Mouse (Mus musculus): Measurements from ENCODE around the gene Tead3. TPM values are rescaled to one million over a fixed set of nuclear protein-coding genes. Genes with fewer than 3 reads are reported as not detected.
"Not testable (repeated sequence)": the region's sequence is repeated elsewhere in the genome, so short reads cannot be mapped to it uniquely, and the experiment has no call there.

Tead3 gene
- polyA plus RNA-seq, 1 experiment from 2014 or later, result 11.0 TPM

DNA sequence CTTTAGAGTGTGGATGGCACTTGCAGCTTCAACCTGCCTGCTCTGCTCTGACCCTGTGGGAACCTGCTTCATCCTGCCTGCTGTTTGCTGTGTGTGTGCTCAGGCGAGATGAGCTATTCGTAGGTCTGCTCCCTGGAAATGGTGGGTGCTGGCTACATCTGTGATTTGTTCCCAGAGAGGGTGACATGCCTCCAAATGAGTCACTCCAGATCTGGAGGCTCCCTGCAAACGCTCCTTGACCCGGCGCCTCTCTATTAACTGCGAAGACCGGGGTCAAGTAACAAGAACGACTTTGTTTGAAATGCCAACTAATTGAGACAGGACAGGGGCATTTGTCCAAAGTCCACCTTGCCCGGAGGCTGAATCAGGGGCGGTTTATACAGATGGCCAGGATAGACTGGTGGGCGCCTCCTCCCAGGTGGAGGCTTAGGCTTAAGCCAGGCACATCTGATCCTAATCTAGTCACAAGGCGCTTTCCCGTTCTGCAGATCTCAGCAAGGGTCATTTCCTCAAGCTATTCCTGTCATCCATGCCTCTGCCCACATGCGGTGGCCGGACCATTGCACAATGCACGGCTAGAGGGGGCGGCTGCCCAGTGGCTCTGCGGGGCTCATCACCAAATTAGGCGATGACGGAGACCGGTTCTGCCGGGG lies 22.8 kb downstream of the Tead3 start:
- WGBS, result 5% methylated on average over 22 of the region's 22 CpGs
- Histone ChIP-seq H3K27ac (peak overlapping the region; percentile 97), H3K36me3 (peaks cover 61% of the 10 kb centered on the region), H3K9me3 (replicated peaks) (no peaks in the 10 kb centered on the region), H3K4me3 (replicated peaks) (peak overlapping the region; percentile 91), H3K27me3 (no peaks in the 10 kb centered on the region), H3K4me2 (peak overlapping the region; percentile 91), H3K4me1 (peaks cover 43% of the 10 kb centered on the region), H3K9ac (peak overlapping the region; percentile 36)
- peak; percentile 30 for ATAC-seq (replicated peaks; ENCODE audit: low FRiP score)

DNA sequence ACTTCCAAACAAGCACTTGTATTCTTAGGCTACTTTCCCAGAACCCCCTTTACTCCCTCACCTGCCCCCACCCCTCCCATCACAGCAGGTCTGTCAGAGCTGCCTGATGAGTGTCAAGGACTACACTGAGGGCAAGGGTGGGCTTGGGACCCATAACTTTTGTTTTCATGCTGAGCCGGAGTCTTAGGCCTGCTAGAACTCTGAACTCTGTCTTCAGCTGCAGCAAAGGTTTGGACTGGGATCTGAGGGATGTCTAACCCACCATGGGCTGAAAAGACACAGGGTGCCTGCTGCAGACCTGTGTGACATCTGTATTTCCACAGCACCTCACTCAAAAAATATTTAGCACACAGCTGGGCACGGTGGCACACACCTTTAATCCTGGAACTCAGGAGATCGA lies 23.7 kb downstream of the Tead3 start:
- H3K4me3 ChIP-seq (replicated peaks), result no peak overlapping the region
- no peak for ATAC-seq (replicated peaks; ENCODE audit: low FRiP score)
- H3K27ac ChIP-seq, result peak overlapping the region; percentile 97
- peaks cover 61% of the 10 kb centered on the region for H3K36me3 ChIP-seq
- 81% methylated on average over 3 of the region's 3 CpGs for WGBS
- H3K4me2 ChIP-seq, result 0 out of 2 replicates have a peak overlapping the region, but pooled peaks have one; percentile 91
- no peaks in the 10 kb centered on the region for H3K27me3 ChIP-seq
- H3K4me1 ChIP-seq, result peaks cover 34% of the 10 kb centered on the region
- peak overlapping the region; percentile 36; the same call in 1 of the 2 replicates for H3K9ac ChIP-seq
- no peaks in the 10 kb centered on the region for H3K9me3 ChIP-seq (replicated peaks)

DNA sequence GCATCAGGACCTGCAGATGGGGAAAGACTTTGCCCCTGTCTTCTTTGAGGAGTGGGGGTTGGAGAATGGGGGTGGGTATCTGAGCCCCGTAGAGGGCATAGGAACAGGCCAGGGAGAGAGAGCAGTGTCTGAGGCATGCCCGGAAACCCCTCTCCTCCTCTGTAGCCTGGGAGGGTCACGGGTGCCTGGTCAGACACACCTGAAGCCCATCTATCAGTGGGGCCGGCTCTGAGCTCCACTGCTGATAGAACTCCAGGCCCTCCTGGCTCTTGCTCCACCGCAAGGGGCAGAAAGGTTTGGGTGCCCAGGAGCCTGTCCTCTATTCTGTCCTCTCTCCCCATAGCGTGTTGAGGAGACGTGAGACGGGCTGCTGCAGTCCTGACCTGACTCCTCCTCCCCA lies 24.9 kb downstream of the Tead3 start:
- Histone ChIP-seq H3K27me3 (no peaks in the 10 kb centered on the region), H3K9ac (no peak overlapping the region), H3K27ac (no peak overlapping the region), H3K4me2 (no peak overlapping the region), H3K4me1 (peaks cover 23% of the 10 kb centered on the region), H3K9me3 (replicated peaks) (no peaks in the 10 kb centered on the region), H3K36me3 (peaks cover 62% of the 10 kb centered on the region), H3K4me3 (replicated peaks) (no peak overlapping the region)
- 83% methylated on average over 8 of the region's 8 CpGs for WGBS
- ATAC-seq (replicated peaks; ENCODE audit: low FRiP score), result no peak

DNA sequence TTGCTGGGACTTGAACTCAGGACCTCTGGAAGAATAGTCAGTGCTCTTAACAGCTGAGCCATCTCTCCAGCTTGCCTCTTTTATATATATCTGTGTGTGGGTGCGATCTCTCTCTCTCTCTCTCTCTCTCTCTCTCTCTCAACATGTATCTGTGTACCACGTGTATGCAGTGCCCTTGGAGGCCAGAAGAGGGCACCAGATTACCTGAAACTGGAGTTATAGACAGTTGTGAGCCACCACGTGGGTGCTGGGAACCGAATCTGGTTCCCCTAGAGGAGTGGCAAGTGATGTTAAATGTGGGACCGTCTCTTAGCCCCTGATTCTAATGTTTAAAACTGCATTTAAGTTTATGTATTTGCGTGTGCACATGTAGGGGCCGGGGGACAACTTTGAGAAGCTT lies 26.2 kb downstream of the Tead3 start:
- not testable (repeated sequence) for H3K4me3 ChIP-seq (replicated peaks); H3K9ac ChIP-seq; H3K27me3 ChIP-seq; H3K9me3 ChIP-seq (replicated peaks); H3K4me2 ChIP-seq; H3K27ac ChIP-seq; ATAC-seq (replicated peaks; ENCODE audit: low FRiP score)
- Histone ChIP-seq H3K4me1 (peaks cover 15% of the 10 kb centered on the region), H3K36me3 (peaks cover 62% of the 10 kb centered on the region)
- WGBS, result 96% methylated on average over 7 of the region's 7 CpGs

DNA sequence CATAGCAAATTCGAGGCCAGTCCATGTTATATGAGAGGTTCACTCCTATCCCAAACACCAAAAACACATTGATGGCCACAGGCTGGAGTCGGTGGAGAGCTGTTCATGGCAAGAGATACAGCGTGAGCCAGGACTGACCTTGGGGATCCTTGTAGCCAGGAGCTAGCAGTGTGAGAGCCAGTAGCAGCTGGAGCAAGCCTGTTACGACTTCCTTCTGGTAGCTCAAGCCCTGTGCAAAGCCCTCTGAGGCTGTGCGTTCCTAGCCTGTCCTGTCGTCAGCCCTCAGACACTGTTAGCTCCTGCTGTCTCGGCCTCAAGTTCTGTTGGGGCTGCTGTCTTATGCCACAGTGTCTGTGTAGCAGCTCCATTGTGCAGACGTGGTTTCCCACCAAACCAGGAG lies 26.8 kb downstream of the Tead3 start:
- ATAC-seq (replicated peaks; ENCODE audit: low FRiP score), result no peak
- Histone ChIP-seq H3K9me3 (replicated peaks) (no peaks in the 10 kb centered on the region), H3K27me3 (no peaks in the 10 kb centered on the region), H3K27ac (no peak overlapping the region), H3K36me3 (peaks cover 66% of the 10 kb centered on the region), H3K4me3 (replicated peaks) (no peak overlapping the region), H3K9ac (no peak overlapping the region), H3K4me2 (no peak overlapping the region), H3K4me1 (peaks cover 14% of the 10 kb centered on the region)
- WGBS, result 94% methylated on average over 8 of the region's 8 CpGs

DNA sequence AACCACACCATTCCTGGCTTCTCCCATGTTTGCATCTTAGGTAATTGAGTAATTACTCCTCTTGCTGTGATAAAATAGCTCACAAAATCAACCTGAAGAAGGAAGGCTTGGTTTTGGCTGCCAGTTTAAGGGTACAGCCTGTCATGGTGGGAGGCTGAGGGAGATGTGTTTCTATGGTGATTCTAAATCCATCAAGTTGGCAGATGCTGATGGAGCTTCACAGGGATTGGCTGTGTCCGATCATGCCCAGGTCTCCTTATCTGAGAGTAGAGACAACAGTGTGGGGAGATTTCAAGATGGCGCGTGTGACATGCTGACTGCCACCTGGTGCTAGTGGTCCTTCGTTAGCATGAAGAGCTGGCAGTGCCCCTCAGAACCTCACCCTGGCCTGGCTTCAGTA lies 28.9 kb downstream of the Tead3 start:
- H3K4me2 ChIP-seq, result no peak overlapping the region
- no peak for ATAC-seq (replicated peaks; ENCODE audit: low FRiP score)
- no peaks in the 10 kb centered on the region for H3K9me3 ChIP-seq (replicated peaks)
- no peak overlapping the region for H3K4me3 ChIP-seq (replicated peaks)
- H3K4me1 ChIP-seq, result no peaks in the 10 kb centered on the region
- no peak overlapping the region for H3K27ac ChIP-seq
- H3K9ac ChIP-seq, result no peak overlapping the region
- 97% methylated on average over 4 of the region's 4 CpGs for WGBS
- H3K27me3 ChIP-seq, result no peaks in the 10 kb centered on the region
- H3K36me3 ChIP-seq, result peaks cover 87% of the 10 kb centered on the region

DNA sequence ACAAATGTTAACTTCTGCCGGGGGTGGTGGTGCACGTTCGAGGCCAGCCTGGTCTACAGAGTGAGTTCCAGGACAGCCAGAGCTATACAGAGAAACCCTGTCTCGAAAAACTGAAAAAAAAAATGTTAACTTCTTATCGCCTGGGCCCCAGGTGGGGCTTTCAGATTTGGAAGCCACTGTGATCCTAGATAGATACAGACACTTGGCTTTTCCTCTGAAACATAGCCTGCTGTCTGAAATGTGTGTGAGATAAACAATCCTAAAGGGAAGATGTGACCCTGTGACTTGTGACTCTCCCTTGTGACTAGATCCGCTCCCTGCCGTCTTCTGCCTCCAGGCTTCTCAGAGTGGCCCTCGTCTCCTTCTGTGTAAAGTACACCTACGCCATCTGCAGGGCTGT lies 32.9 kb downstream of the Tead3 start:
- Histone ChIP-seq H3K4me2 (no peak overlapping the region), H3K9ac (no peak overlapping the region), H3K27me3 (no peaks in the 10 kb centered on the region), H3K4me1 (peaks cover 21% of the 10 kb centered on the region), H3K4me3 (replicated peaks) (no peak overlapping the region), H3K9me3 (replicated peaks) (no peaks in the 10 kb centered on the region), H3K36me3 (peaks cover 72% of the 10 kb centered on the region), H3K27ac (no peak overlapping the region)
- WGBS, result 83% methylated on average over 9 of the region's 9 CpGs
- ATAC-seq (replicated peaks; ENCODE audit: low FRiP score), result no peak

DNA sequence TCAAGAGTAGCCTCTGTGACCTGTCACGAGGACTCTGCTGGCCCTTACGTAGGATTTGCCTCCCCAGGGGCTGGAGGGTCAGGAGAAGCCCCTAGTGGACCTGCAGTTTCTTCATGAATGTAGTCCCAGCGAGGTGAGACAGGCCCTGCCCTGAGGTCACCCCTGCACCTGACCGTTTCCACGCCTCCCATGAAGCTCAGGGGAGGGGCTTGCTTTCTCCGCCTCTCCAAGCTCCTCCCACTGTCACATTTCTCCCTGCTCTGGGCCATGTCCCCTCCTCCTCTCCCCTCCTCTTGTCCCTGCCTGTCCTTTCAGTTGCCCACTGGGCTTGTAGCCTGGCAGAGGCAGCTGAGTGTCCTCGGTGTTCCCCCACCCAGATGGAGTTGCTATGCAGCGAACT lies 33.5 kb downstream of the Tead3 start:
- Histone ChIP-seq H3K27me3 (no peaks in the 10 kb centered on the region), H3K36me3 (peaks cover 66% of the 10 kb centered on the region), H3K4me2 (no peak overlapping the region), H3K4me1 (peaks cover 28% of the 10 kb centered on the region), H3K9ac (no peak overlapping the region), H3K4me3 (replicated peaks) (no peak overlapping the region), H3K9me3 (replicated peaks) (no peaks in the 10 kb centered on the region), H3K27ac (no peak overlapping the region)
- no peak for ATAC-seq (replicated peaks; ENCODE audit: low FRiP score)
- 62% methylated on average over 8 of the region's 8 CpGs for WGBS

DNA sequence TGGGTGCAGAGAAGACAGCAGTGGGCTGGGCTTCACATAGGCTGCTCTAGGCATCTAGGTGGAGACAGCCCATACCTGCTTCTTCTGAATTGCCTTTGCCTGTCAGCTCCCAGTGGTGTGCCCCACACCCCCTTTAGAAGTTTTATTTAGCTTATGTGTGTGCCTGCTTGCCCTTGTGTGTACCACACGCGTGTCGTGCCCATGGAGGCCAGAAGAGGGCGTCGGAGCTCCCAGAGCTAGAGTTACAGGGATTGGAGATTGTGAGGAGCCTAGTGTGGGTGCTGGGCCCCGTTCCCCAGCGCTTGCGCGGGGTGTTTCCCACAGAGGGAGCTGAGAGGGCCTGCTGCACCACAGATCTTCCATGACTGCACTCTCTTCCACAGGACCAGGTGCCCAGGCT lies 34.1 kb downstream of the Tead3 start:
- H3K27me3 ChIP-seq, result no peaks in the 10 kb centered on the region
- no peak overlapping the region for H3K9ac ChIP-seq
- no peak overlapping the region for H3K27ac ChIP-seq
- no peaks in the 10 kb centered on the region for H3K9me3 ChIP-seq (replicated peaks)
- H3K4me1 ChIP-seq, result peaks cover 32% of the 10 kb centered on the region
- no peak for ATAC-seq (replicated peaks; ENCODE audit: low FRiP score)
- WGBS, result 95% methylated on average over 9 of the region's 9 CpGs
- no peak overlapping the region for H3K4me2 ChIP-seq
- H3K4me3 ChIP-seq (replicated peaks), result no peak overlapping the region
- peaks cover 60% of the 10 kb centered on the region for H3K36me3 ChIP-seq

DNA sequence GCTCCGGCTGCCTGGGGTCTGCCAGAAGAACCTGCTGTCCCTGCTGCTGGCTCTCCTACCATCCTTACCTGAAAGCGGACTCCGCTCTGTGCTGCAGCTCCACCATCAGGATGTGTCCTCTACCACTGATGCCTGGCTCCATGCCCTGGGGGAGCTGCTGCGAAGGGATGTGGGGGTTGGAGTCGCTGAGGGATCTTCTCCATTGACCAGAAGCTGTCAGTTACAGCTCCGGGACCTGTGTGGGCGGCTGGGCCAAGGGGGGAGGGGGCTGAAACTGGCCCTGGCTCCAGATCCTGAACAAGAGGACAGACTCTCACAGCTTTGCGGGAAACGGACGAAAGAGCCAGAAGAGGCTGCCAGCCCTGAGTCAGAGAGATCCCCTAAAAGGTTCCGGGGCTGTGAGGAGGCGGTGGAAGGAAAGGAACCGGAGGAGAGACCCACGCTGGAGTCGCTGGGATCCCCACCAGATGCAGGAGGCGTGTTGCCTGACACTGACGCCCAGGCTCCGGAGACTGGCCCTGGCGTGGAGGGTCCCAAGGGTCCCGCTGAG lies 34.9 kb downstream of the Tead3 start:
- Histone ChIP-seq H3K4me3 (replicated peaks) (no peak overlapping the region), H3K4me2 (no peak overlapping the region), H3K4me1 (peaks cover 34% of the 10 kb centered on the region), H3K36me3 (peaks cover 53% of the 10 kb centered on the region), H3K9me3 (replicated peaks) (no peaks in the 10 kb centered on the region), H3K27me3 (no peaks in the 10 kb centered on the region), H3K9ac (no peak overlapping the region), H3K27ac (no peak overlapping the region)
- no peak for ATAC-seq (replicated peaks; ENCODE audit: low FRiP score)
- WGBS, result 79% methylated on average over 20 of the region's 20 CpGs

DNA sequence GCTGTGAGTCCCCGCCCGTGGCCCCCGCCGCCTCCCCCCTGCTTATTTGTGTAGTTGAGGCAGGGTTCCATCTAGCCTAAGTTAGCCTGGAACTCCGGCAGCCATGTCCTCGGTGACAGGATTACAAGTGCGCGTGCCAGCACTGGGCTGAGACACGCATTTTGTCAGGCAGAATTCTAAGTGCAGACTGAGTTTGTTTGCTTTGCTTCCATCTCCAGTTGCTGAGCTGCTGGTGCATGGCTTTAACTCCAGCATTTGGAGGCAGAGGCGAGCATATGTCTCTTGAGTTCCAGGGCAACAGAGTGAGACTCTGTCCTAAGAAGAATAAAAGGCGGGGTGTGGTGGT lies 36.8 kb downstream of the Tead3 start:
- peaks cover 37% of the 10 kb centered on the region for H3K36me3 ChIP-seq
- no peaks in the 10 kb centered on the region for H3K9me3 ChIP-seq (replicated peaks)
- peak overlapping the region; percentile 95 for H3K27ac ChIP-seq
- H3K4me3 ChIP-seq (replicated peaks), result peak overlapping the region; percentile 90
- no peaks in the 10 kb centered on the region for H3K27me3 ChIP-seq
- 1% methylated on average over 11 of the region's 11 CpGs for WGBS
- H3K4me1 ChIP-seq, result peaks cover 34% of the 10 kb centered on the region
- peak; percentile 40 for ATAC-seq (replicated peaks; ENCODE audit: low FRiP score)
- H3K4me2 ChIP-seq, result peak overlapping the region; percentile 74
- H3K9ac ChIP-seq, result peak overlapping the region; percentile 96

DNA sequence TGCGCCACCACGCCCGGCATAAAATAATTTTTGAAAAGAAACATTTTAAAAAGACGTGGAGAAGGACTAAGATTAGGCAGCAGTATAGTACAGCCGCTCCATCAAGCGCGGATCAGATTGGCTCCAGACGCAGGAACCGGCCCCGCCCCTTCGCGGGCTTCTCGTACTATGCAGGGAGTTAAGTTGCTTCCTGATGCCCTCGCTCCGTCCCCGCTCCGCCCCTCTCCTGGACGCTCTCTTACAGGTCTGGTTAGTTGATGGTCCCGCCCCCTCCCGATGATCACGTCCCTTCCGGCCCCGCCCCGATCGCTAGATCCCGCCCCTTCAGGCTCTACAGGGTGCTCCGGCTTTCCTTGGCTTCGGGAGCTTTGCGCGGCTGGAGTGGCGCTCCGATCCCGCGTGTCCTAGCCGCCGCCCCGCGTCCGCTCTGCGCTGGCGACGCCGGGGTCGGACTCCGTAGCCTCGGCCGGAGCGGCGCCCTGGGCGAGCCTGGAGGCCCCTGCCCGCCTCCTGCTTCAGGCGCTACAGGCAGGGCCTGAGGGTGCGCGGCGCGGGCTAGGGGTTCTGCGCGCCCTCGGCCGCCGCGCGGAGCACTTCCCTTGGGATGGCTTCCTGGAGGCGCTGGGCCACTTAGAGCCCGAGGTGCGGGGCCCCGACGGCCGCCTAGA lies 37.3 kb downstream of the Tead3 start, which contains the start of gene Fance:
Gene Fance, plus strand, starts transcription at position 308 of the 668 bp plus-strand sequence.
- WGBS, result under 1% methylated on average over 69 of the region's 69 CpGs
- H3K9ac ChIP-seq, result peak within 1 kb of the TSS; percentile 96
- H3K36me3 ChIP-seq, result peaks cover 32% of the 10 kb centered on the region
- peak within 1 kb of the TSS; percentile 74 for H3K4me2 ChIP-seq
- peaks cover 38% of the 10 kb centered on the region for H3K4me1 ChIP-seq
- H3K4me3 ChIP-seq (replicated peaks), result peak within 1 kb of the TSS; percentile 90
- no peaks in the 10 kb centered on the region for H3K9me3 ChIP-seq (replicated peaks)
- no peaks in the 10 kb centered on the region for H3K27me3 ChIP-seq
- peak within 1 kb of the TSS; percentile 95 for H3K27ac ChIP-seq
- ATAC-seq (replicated peaks; ENCODE audit: low FRiP score), result peak; percentile 98

Data from kidney, embryonic 15.5 days (tissue).